23 mouse cellular contexts compared by ENCODE assay signal in the genomic region with DNA sequence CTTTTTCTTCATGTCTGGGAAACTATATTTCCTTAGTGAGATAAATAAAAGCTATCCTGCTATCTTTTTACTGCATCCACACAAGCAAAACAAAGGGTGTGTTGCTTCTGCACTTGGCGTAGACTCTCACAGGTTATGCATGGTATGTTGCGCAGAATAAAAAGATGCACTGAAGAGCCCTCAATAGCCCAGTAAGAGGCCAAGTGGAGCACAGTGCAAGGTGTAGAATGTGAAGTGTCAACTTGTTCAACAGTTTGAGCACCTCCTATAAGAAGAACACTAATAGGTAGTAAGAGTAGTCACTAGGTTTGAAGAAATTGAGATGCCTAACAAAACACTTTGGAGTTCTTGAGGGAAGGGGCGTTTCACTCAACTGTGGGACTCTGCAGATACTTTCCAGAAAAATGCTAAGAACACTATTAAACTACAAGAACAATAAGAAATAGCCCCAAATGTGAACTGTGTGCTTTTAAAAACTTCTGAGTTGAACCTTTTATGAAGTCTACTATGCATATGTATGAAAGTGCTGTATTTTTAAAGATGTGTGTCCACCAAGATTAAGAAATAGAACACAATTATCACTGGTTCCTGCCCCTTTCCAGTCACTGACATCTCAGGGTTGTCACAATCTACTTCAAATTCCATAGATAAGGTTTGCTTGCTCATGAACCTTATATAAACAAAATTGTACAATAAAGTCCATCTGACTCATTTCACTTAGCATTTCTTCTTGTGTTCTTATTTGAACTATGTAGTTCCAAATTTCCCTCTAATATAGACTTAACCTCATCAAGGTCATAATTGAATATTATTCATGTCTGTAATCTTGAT. TPM values are rescaled to one million over a fixed set of nuclear protein-coding genes. Genes with fewer than 3 reads are reported as not detected.
A peak's percentile ranks its signal among the peaks of the same experiment; 100 is the strongest.
DNase-seq lines count a peak whose midpoint lies in the region; ATAC-seq and TF ChIP-seq lines count a peak whose summit lies in the region.
"Had no signal": no experiment of that assay in that cellular context is flagged by ENCODE, and none has a peak within 500 bp of the region (broad histone marks: within the 10 kb centered on the region; RNA-seq: fewer than 3 reads in every experiment).

No protein-coding gene starts in this region.

- no peak overlapping the region for H3K27ac ChIP-seq in lung, embryonic 14.5 days (ENCODE audit: low read depth)
- H3K27ac ChIP-seq: embryonic facial prominence, embryonic 13.5 days; forebrain, embryonic 13.5 days; heart, embryonic 15.5 days; hindbrain, embryonic 13.5 days; hindbrain, postnatal 0 days had no signal

- H3K9me3 ChIP-seq in lung, embryonic 14.5 days (ENCODE audit: low read depth, low read length): no peaks in the 10 kb centered on the region
- H3K9me3 ChIP-seq: embryonic facial prominence, embryonic 13.5 days; forebrain, embryonic 13.5 days; heart, embryonic 15.5 days; hindbrain, embryonic 13.5 days had no signal

- WGBS in lung, embryonic 14.5 days: 68% methylated on average over 3 of the region's 3 CpGs

- H3K4me1 ChIP-seq in lung, embryonic 14.5 days (ENCODE audit: insufficient read depth): no peaks in the 10 kb centered on the region
- H3K4me1 ChIP-seq: forebrain, embryonic 13.5 days; hindbrain, embryonic 13.5 days had no signal

- DNase-seq in lung, adult 18-20 months: peak; percentile 24 to 39
- no peak for DNase-seq in lung, postnatal 10 days
- peak; percentile 15 for DNase-seq in lung, embryonic 14.5 days
- peak; percentile 8 for DNase-seq in lung, postnatal 14 days
- no peak for DNase-seq in urinary bladder, postnatal 14 days (ENCODE audit: low spot score)
- DNase-seq in kidney, adult 11 months: no peak
- no peak for DNase-seq in urinary bladder, postnatal 36 days (ENCODE audit: low spot score in 2 of 2)
- DNase-seq: adrenal gland, adult 8-10 months; adrenal gland, postnatal 36 days; cerebellum, adult 11 months; cerebellum, adult 8-10 months; cerebellum, postnatal 14 days; forebrain, postnatal 0 days; gastrocnemius, postnatal 36 days; heart, postnatal 14 days had no signal

- H3K36me3 ChIP-seq in lung, embryonic 14.5 days (ENCODE audit: insufficient read depth): no peaks in the 10 kb centered on the region
- H3K36me3 ChIP-seq: embryonic facial prominence, embryonic 13.5 days; heart, embryonic 15.5 days; hindbrain, embryonic 13.5 days had no signal

- no peak for ATAC-seq in lung, embryonic 14.5 days (ENCODE audit: insufficient read depth)
- ATAC-seq: forebrain, embryonic 13.5 days; forebrain, postnatal 0 days; hindbrain, postnatal 0 days; Patski had no signal

- H3K27me3 ChIP-seq in lung, embryonic 14.5 days (ENCODE audit: insufficient read depth, low read length): no peaks in the 10 kb centered on the region
- H3K27me3 ChIP-seq: CH12.LX; embryonic facial prominence, embryonic 13.5 days; forebrain, embryonic 13.5 days; heart, embryonic 15.5 days; hindbrain, embryonic 13.5 days; Patski had no signal

- H3K9ac ChIP-seq in lung, embryonic 14.5 days: no peak overlapping the region
- H3K9ac ChIP-seq: embryonic facial prominence, embryonic 13.5 days; forebrain, embryonic 13.5 days; forebrain, postnatal 0 days; heart, embryonic 15.5 days; hindbrain, embryonic 13.5 days had no signal

- TF ChIP-seq CTCF in lung, embryonic 14.5 days (IDR thresholded peaks at IDR 0.05; ENCODE audit: low read depth): no peak

- no peak overlapping the region for H3K4me2 ChIP-seq in lung, embryonic 14.5 days
- H3K4me2 ChIP-seq: embryonic facial prominence, embryonic 13.5 days; forebrain, embryonic 13.5 days; heart, embryonic 11.5 days; heart, embryonic 15.5 days; hindbrain, embryonic 13.5 days had no signal

- H3K4me3 ChIP-seq in lung, embryonic 14.5 days (ENCODE audit: low read depth, low read length): no peak overlapping the region
- H3K4me3 ChIP-seq: embryonic facial prominence, embryonic 13.5 days; forebrain, embryonic 13.5 days; heart, embryonic 15.5 days; hindbrain, embryonic 13.5 days had no signal

RNA-seq across cellular contexts. Expression of a gene that starts 34.7 kb away (rescaled TPM):
- 1.2 and 1.4 TPM in 2 replicates for polyA plus RNA-seq in lung, embryonic 14.5 days (2014; fragmentation: Nextera tagmentation; extraction: Ambion mirVana)

Comparison
In these comparisons a context has a peak if more than half of its experiments do, and no peak if none do; other contexts are left out.
1. DNase-seq: peak in lung, adult 18-20 months (2 of 2), lung, embryonic 14.5 days (single experiment) and lung, postnatal 14 days (single experiment); none in lung, postnatal 10 days (single experiment), urinary bladder, postnatal 14 days (single experiment), kidney, adult 11 months (single experiment) and urinary bladder, postnatal 36 days (0 of 2).